Mouse (Mus musculus) layer of hippocampus, postnatal 25 days (tissue): ENCODE data around the gene Shc4. TPM values are rescaled to one million over a fixed set of nuclear protein-coding genes. Genes with fewer than 3 reads are reported as not detected.

Experiments
- DNase-seq, 2 experiments: peaks; one replicate each; pipeline ENCODE4 v3.0.0; 2022; ENCODE audit warnings: mixed read lengths in 2 of 2, low spot score in 1 of 2; ENCODE audit errors: extremely low spot score in 1 of 2
- total RNA-seq, 2 experiments: library from RNA; stranded (reverse); gene quantifications; 2 replicates each; pipeline ENCODE4 v1.2.3; 2021

The Shc4 gene
- total RNA-seq, 2 experiments from 2014 or later = 4.3 to 4.5 TPM

- DNase-seq = no peak
Measured at GRCm38 (mm10) chr2:125581081-125581480, 142.9 kb downstream of the Shc4 start.

- no peak for DNase-seq
Measured at GRCm38 (mm10) chr2:125577670-125578069, 146.3 kb downstream of the Shc4 start.

Other genes starting within 250 kb of the Shc4 start
- gene Gm9913, start 219.1 kb downstream of the Shc4 start, total RNA-seq = under 1 TPM; 0.21 to 0.37 TPM
- gene Fbn1, start 216.2 kb downstream of the Shc4 start, total RNA-seq = 10 to 100 TPM in 1 of 2 experiments, 1 to 10 TPM in 1; 7.9 to 10.5 TPM
- 1 to 10 TPM; 2.7 to 3.5 TPM for gene Cep152, start 99.0 kb downstream of the Shc4 start, total RNA-seq
- 100 to 1,000 TPM; 268 to 295 TPM for gene Eid1, start 51.1 kb downstream of the Shc4 start, total RNA-seq
- gene Secisbp2l, start 58.7 kb upstream of the Shc4 start, total RNA-seq = 100 to 1,000 TPM; 107 to 116 TPM
- gene Galk2, start 135.0 kb upstream of the Shc4 start, total RNA-seq = 10 to 100 TPM; 27.0 to 28.4 TPM
- gene Cops2, start 135.0 kb upstream of the Shc4 start, total RNA-seq = 100 to 1,000 TPM; 104 to 118 TPM